Comparison of ENCODE assay signal across 8 mouse cellular contexts in the genomic region with DNA sequence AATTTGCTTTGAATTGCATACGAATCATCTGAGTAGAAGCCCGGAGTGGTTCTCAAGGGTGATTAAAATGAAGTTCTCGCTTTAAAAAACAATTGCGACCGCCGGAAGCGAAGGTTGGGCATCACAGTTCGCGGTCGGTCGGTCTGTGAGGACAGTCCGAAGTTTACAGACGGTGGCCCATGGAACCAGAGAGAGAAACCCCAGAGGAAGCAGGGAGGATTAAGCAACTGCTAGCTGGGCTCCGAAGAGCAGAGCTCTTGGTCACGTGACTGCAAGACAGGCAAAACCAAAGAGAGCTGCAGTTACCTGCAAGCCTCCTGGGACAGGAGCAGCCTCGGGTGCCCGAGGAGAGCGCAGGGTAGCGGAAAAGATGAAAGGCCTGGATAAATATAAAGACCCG.
DNase-seq lines count a peak whose midpoint lies in the region; ATAC-seq and TF ChIP-seq lines count a peak whose summit lies in the region.

No protein-coding gene starts in this region.

- H3K36me3 ChIP-seq in forebrain, embryonic 14.5 days (ENCODE audit: control insufficient read depth, insufficient read depth, low read length), result no peaks in the 10 kb centered on the region
- no peaks in the 10 kb centered on the region for H3K36me3 ChIP-seq in limb, embryonic 10.5 days
- no peaks in the 10 kb centered on the region for H3K36me3 ChIP-seq in midbrain, embryonic 11.5 days (ENCODE audit: control insufficient read depth, insufficient read depth, low read length)

- H3K4me1 ChIP-seq in forebrain, embryonic 14.5 days (ENCODE audit: control insufficient read depth, insufficient read depth, low read length), result no peaks in the 10 kb centered on the region
- H3K4me1 ChIP-seq in limb, embryonic 10.5 days, result peaks cover 46% of the 10 kb centered on the region
- peaks cover 11% of the 10 kb centered on the region; the same call in 1 of the 2 replicates for H3K4me1 ChIP-seq in midbrain, embryonic 11.5 days (ENCODE audit: control insufficient read depth, insufficient read depth, low read length)

- H3K9ac ChIP-seq in forebrain, embryonic 14.5 days (ENCODE audit: low read length), result peak overlapping the region; percentile 21; the same call in 1 of the 2 replicates
- H3K9ac ChIP-seq in midbrain, embryonic 11.5 days (ENCODE audit: low read length), result peak overlapping the region; percentile 11; the same call in 1 of the 2 replicates

- no peak for TF ChIP-seq CTCF in gastrocnemius, adult 2 months (IDR thresholded peaks at IDR 0.05)
- no peak for TF ChIP-seq CTCF in layer of hippocampus, adult 2 months (conservative IDR thresholded peaks at IDR 0.05)
- no peak for TF ChIP-seq CTCF in left cerebral cortex, adult 2 months (IDR thresholded peaks at IDR 0.05)

- DNase-seq in gastrocnemius, adult 2 months, result no peak
- no peak for DNase-seq in gastrocnemius, adult 18-20 months (ENCODE audit: low spot score)
- DNase-seq in forebrain, embryonic 14.5 days (ENCODE audit: low spot score), result peak; percentile 49
- DNase-seq in limb, embryonic 10.5 days (ENCODE audit: low spot score), result no peak
- DNase-seq in midbrain, embryonic 11.5 days (ENCODE audit: low spot score, missing footprints), result peak; percentile 88
- no peak for DNase-seq in gastrocnemius, postnatal 36 days
- DNase-seq in layer of hippocampus, adult 2 months (ENCODE audit: low spot score in 2 of 2), result no peak
- no peak for DNase-seq in left cerebral cortex, adult 2 months (ENCODE audit: extremely low spot score in 1 of 2, low spot score in 2 of 2)

- H3K27me3 ChIP-seq in forebrain, embryonic 14.5 days (replicated peaks; ENCODE audit: control insufficient read depth, insufficient read depth, low read length), result peaks cover 34% of the 10 kb centered on the region
- peaks cover 70% of the 10 kb centered on the region for H3K27me3 ChIP-seq in limb, embryonic 10.5 days (ENCODE audit: low read depth, poor library complexity, severe bottlenecking)
- H3K27me3 ChIP-seq in midbrain, embryonic 11.5 days (ENCODE audit: control insufficient read depth, insufficient read depth, low read length), result no peaks in the 10 kb centered on the region; the same call in 1 of the 2 replicates

- no peak for ATAC-seq in forebrain, embryonic 14.5 days
- ATAC-seq in midbrain, embryonic 11.5 days (ENCODE audit: low FRiP score), result peak; percentile 44; the same call in 1 of the 2 replicates

- H3K9me3 ChIP-seq in forebrain, embryonic 14.5 days (replicated peaks; ENCODE audit: control insufficient read depth, low read length), result no peaks in the 10 kb centered on the region
- H3K9me3 ChIP-seq in limb, embryonic 10.5 days (replicated peaks), result no peaks in the 10 kb centered on the region
- no peaks in the 10 kb centered on the region for H3K9me3 ChIP-seq in midbrain, embryonic 11.5 days (ENCODE audit: control insufficient read depth, low read length)

- peak overlapping the region; percentile 28 for H3K4me3 ChIP-seq in gastrocnemius, adult 2 months
- peak overlapping the region; percentile 12; the same call in 1 of the 2 replicates for H3K4me3 ChIP-seq in forebrain, embryonic 14.5 days (ENCODE audit: low read depth, low read length)
- H3K4me3 ChIP-seq in limb, embryonic 10.5 days, result peak overlapping the region; percentile 32
- H3K4me3 ChIP-seq in midbrain, embryonic 11.5 days (ENCODE audit: low read depth, low read length), result no peak overlapping the region
- H3K4me3 ChIP-seq in layer of hippocampus, adult 2 months, result no peak overlapping the region
- H3K4me3 ChIP-seq in left cerebral cortex, adult 2 months, result no peak overlapping the region

- peak overlapping the region; percentile 37 for H3K4me2 ChIP-seq in forebrain, embryonic 14.5 days (ENCODE audit: low read length)
- peak overlapping the region; percentile 35 for H3K4me2 ChIP-seq in midbrain, embryonic 11.5 days

- WGBS in forebrain, embryonic 14.5 days, result 14% methylated on average over 20 of the region's 20 CpGs
- 30% methylated on average over 20 of the region's 20 CpGs for WGBS in limb, embryonic 10.5 days
- WGBS in midbrain, embryonic 11.5 days, result 21% methylated on average over 20 of the region's 20 CpGs

- intact Hi-C loops in gastrocnemius, adult 2 months (cut with DNase I), result no loop called here
- intact Hi-C loops in gastrocnemius, postnatal 36 days (cut with DNase I), result no loop called here
- intact Hi-C loops in left cerebral cortex, adult 2 months (cut with DNase I), result no loop called here

- H3K27ac ChIP-seq in gastrocnemius, adult 2 months, result no peak overlapping the region
- H3K27ac ChIP-seq in forebrain, embryonic 14.5 days (ENCODE audit: low read depth, low read length), result no peak overlapping the region
- H3K27ac ChIP-seq in limb, embryonic 10.5 days, result peak overlapping the region; percentile 32
- H3K27ac ChIP-seq in midbrain, embryonic 11.5 days (ENCODE audit: low read depth, low read length), result no peak overlapping the region
- H3K27ac ChIP-seq in layer of hippocampus, adult 2 months, result no peak overlapping the region
- H3K27ac ChIP-seq in left cerebral cortex, adult 2 months, result no peak overlapping the region

Comparison
In these comparisons a context has a peak if more than half of its experiments do, and no peak if none do; other contexts are left out.
1. DNase-seq: peak in forebrain, embryonic 14.5 days (single experiment) and midbrain, embryonic 11.5 days (single experiment); none in gastrocnemius, adult 2 months (single experiment), gastrocnemius, adult 18-20 months (single experiment), limb, embryonic 10.5 days (single experiment), gastrocnemius, postnatal 36 days (0 of 2), layer of hippocampus, adult 2 months (0 of 2) and left cerebral cortex, adult 2 months (0 of 2).
2. H3K4me3 ChIP-seq: peak in gastrocnemius, adult 2 months (single experiment), forebrain, embryonic 14.5 days (single experiment) and limb, embryonic 10.5 days (single experiment); none in midbrain, embryonic 11.5 days (single experiment), layer of hippocampus, adult 2 months (single experiment) and left cerebral cortex, adult 2 months (single experiment).